Mouse (Mus musculus) lung, adult 2 months (tissue): ENCODE measurements around the gene Tmem120b.

Experiments
- CTCF ChIP-seq: fragments of 200-500 bp; IDR thresholded peaks from 2 replicates; pipeline ENCODE4 v1.5.1; 2011; ENCODE audit warnings: mild to moderate bottlenecking, low read length, control low read depth; ENCODE audit not compliant: insufficient read depth
- POLR2A ChIP-seq: fragments of 200-500 bp; IDR thresholded peaks from 2 replicates; pipeline ENCODE4 v1.6.1; 2011; ENCODE audit warnings: low read depth, mild to moderate bottlenecking, control low read depth, low read length, borderline replicate concordance; ENCODE audit errors: extremely low read depth

DNA sequence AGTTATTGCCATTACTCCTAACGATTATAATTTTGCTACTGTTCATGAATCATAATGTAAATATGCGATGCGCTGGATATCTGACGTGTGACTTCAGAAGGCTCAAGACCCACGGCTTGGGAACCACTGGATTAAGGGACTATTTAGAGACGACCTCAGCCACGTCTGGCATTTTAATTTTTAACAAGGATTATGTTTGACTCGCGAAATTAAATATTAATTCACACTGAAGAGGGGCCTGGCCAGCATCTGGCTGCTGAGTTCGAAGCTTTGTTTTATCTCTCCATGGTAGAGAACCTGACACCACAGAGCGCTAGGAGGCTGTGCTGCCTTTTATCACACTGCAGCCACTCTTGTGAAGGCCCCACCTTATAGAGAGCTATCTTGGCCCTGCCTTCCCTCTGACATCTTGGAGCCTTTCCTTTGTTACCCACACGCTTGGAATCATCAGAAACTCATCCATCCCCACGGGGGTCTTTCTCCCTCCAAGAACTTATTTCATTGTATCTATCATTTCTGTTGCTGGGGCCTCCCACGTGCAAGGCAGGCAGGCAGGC lies 24.9 kb downstream of the Tmem120b start:
- TF ChIP-seq CTCF (no peak), POLR2A (no peak)
